Mouse (Mus musculus): ENCODE measurements around the gene St5.

DNA sequence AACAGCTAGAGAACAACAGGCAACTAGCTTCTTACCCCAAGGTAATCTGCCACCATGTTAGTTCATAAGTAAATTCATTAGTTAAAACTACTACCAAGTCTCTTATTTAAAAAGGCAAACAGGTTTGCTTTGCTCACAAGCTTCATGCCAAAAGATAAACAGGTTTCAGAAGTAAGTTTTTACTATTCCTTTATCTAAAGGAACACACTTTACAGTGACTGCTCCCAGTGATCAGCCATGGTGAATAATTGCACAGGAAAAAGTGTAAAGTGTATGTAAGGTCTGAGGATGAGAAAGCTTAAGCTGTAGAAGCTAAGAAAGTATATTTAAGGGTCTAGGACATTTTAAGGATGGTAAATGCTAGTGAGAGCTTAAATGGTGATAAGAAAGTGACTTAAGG is 109.4 kb downstream of the St5 start:
- TF ChIP-seq CTCF (IDR thresholded peaks at IDR 0.05; ENCODE audit: control insufficient read depth, insufficient read depth, insufficient read length) (no peak), FOSL1 (IDR thresholded peaks at IDR 0.05; ENCODE audit: insufficient read depth, low read length, poor library complexity, severe bottlenecking) (no peak), CEBPB (IDR thresholded peaks at IDR 0.05; ENCODE audit: low read depth) (no peak)
